Mouse (Mus musculus): ENCODE data around the gene Mgme1. TPM values are rescaled to one million over a fixed set of nuclear protein-coding genes. Genes with fewer than 3 reads are reported as not detected.

Gene Mgme1
- polyA plus RNA-seq, 1 experiment = 6.5 TPM

- H3K4me1 ChIP-seq (ENCODE audit: control insufficient read depth, insufficient read depth, low read length) = no peaks in the 10 kb centered on the region
- H3K4me3 ChIP-seq (replicated peaks; ENCODE audit: insufficient read depth, low read depth, low read length) = no peak overlapping the region
- no peak overlapping the region for H3K27ac ChIP-seq (ENCODE audit: insufficient read depth, low read length)
- DNase-seq = no peak
- no peaks in the 10 kb centered on the region for H3K27me3 ChIP-seq (ENCODE audit: control insufficient read depth, insufficient read depth, low read length)
- TF ChIP-seq CTCF (IDR thresholded peaks at IDR 0.05; ENCODE audit: borderline replicate concordance, insufficient read depth, low read depth, low read length) (no peak), POLR2A (IDR thresholded peaks at IDR 0.05; ENCODE audit: borderline replicate concordance, insufficient read depth, low read length) (no peak)
- 51% methylated on average over 3 of the region's 3 CpGs for WGBS
These were observed 36.9 kb upstream of the Mgme1 start for GRCm38 (mm10) chr2:144233534-144233933.

GRCm38 (mm10) chr2:144235776-144236175 lies 34.7 kb upstream of the Mgme1 start:
- Histone ChIP-seq H3K4me1 (ENCODE audit: control insufficient read depth, insufficient read depth, low read length) (no peaks in the 10 kb centered on the region), H3K27me3 (ENCODE audit: control insufficient read depth, insufficient read depth, low read length) (no peaks in the 10 kb centered on the region), H3K4me3 (replicated peaks; ENCODE audit: insufficient read depth, low read depth, low read length) (no peak overlapping the region), H3K27ac (ENCODE audit: insufficient read depth, low read length) (no peak overlapping the region)
- no peak for DNase-seq
- TF ChIP-seq CTCF (IDR thresholded peaks at IDR 0.05; ENCODE audit: borderline replicate concordance, insufficient read depth, low read depth, low read length) (no peak), POLR2A (IDR thresholded peaks at IDR 0.05; ENCODE audit: borderline replicate concordance, insufficient read depth, low read length) (no peak)
- 58% methylated on average over 3 of the region's 3 CpGs for WGBS

- WGBS = 74% methylated on average over 9 of the region's 9 CpGs
- Histone ChIP-seq H3K27ac (ENCODE audit: insufficient read depth, low read length) (no peak overlapping the region), H3K4me3 (replicated peaks; ENCODE audit: insufficient read depth, low read depth, low read length) (no peak overlapping the region), H3K4me1 (ENCODE audit: control insufficient read depth, insufficient read depth, low read length) (no peaks in the 10 kb centered on the region), H3K27me3 (ENCODE audit: control insufficient read depth, insufficient read depth, low read length) (no peaks in the 10 kb centered on the region)
- DNase-seq = no peak
- no peak for TF ChIP-seq CTCF (IDR thresholded peaks at IDR 0.05; ENCODE audit: borderline replicate concordance, insufficient read depth, low read depth, low read length)
- TF ChIP-seq POLR2A (IDR thresholded peaks at IDR 0.05; ENCODE audit: borderline replicate concordance, insufficient read depth, low read length) = no peak
These were observed 33.5 kb upstream of the Mgme1 start for GRCm38 (mm10) chr2:144236791-144237584.

- Histone ChIP-seq H3K27ac (ENCODE audit: insufficient read depth, low read length) (no peak overlapping the region), H3K27me3 (ENCODE audit: control insufficient read depth, insufficient read depth, low read length) (no peaks in the 10 kb centered on the region), H3K4me1 (ENCODE audit: control insufficient read depth, insufficient read depth, low read length) (no peaks in the 10 kb centered on the region), H3K4me3 (replicated peaks; ENCODE audit: insufficient read depth, low read depth, low read length) (no peak overlapping the region)
- TF ChIP-seq CTCF (IDR thresholded peaks at IDR 0.05; ENCODE audit: borderline replicate concordance, insufficient read depth, low read depth, low read length) = no peak
- no peak for TF ChIP-seq POLR2A (IDR thresholded peaks at IDR 0.05; ENCODE audit: borderline replicate concordance, insufficient read depth, low read length)
- 32% methylated on average over 6 of the region's 6 CpGs for WGBS
- peak; percentile 18 to 35 for DNase-seq
These were observed 32.1 kb upstream of the Mgme1 start for GRCm38 (mm10) chr2:144238341-144238740.

GRCm38 (mm10) chr2:144239318-144239717 lies 31.1 kb upstream of the Mgme1 start:
- no peak for DNase-seq
- TF ChIP-seq POLR2A (IDR thresholded peaks at IDR 0.05; ENCODE audit: borderline replicate concordance, insufficient read depth, low read length) (no peak), CTCF (IDR thresholded peaks at IDR 0.05; ENCODE audit: borderline replicate concordance, insufficient read depth, low read depth, low read length) (no peak)
- H3K4me3 ChIP-seq (replicated peaks; ENCODE audit: insufficient read depth, low read depth, low read length) = no peak overlapping the region
- H3K4me1 ChIP-seq (ENCODE audit: control insufficient read depth, insufficient read depth, low read length) = no peaks in the 10 kb centered on the region
- WGBS = 52% methylated on average over 2 of the region's 2 CpGs
- no peaks in the 10 kb centered on the region for H3K27me3 ChIP-seq (ENCODE audit: control insufficient read depth, insufficient read depth, low read length)
- H3K27ac ChIP-seq (ENCODE audit: insufficient read depth, low read length) = no peak overlapping the region

- Histone ChIP-seq H3K27ac (ENCODE audit: insufficient read depth, low read length) (no peak overlapping the region), H3K4me1 (ENCODE audit: control insufficient read depth, insufficient read depth, low read length) (no peaks in the 10 kb centered on the region), H3K4me3 (replicated peaks; ENCODE audit: insufficient read depth, low read depth, low read length) (no peak overlapping the region), H3K27me3 (ENCODE audit: control insufficient read depth, insufficient read depth, low read length) (no peaks in the 10 kb centered on the region)
- WGBS = 81% methylated on average over 3 of the region's 3 CpGs
- DNase-seq = no peak
- TF ChIP-seq CTCF (IDR thresholded peaks at IDR 0.05; ENCODE audit: borderline replicate concordance, insufficient read depth, low read depth, low read length) (no peak), POLR2A (IDR thresholded peaks at IDR 0.05; ENCODE audit: borderline replicate concordance, insufficient read depth, low read length) (no peak)
These were observed 30.2 kb upstream of the Mgme1 start for GRCm38 (mm10) chr2:144240095-144240899.

- DNase-seq = no peak
- 71% methylated on average over 7 of the region's 7 CpGs for WGBS
- Histone ChIP-seq H3K4me1 (ENCODE audit: control insufficient read depth, insufficient read depth, low read length) (no peaks in the 10 kb centered on the region), H3K27me3 (ENCODE audit: control insufficient read depth, insufficient read depth, low read length) (no peaks in the 10 kb centered on the region), H3K4me3 (replicated peaks; ENCODE audit: insufficient read depth, low read depth, low read length) (no peak overlapping the region), H3K27ac (ENCODE audit: insufficient read depth, low read length) (no peak overlapping the region)
- TF ChIP-seq CTCF (IDR thresholded peaks at IDR 0.05; ENCODE audit: borderline replicate concordance, insufficient read depth, low read depth, low read length) = no peak
- TF ChIP-seq POLR2A (IDR thresholded peaks at IDR 0.05; ENCODE audit: borderline replicate concordance, insufficient read depth, low read length) = no peak
These were observed 25.0 kb upstream of the Mgme1 start for GRCm38 (mm10) chr2:144245464-144245863.

Measured in cerebellum, adult 2 months (tissue).